Mouse (Mus musculus): ENCODE measurements around the gene Cnnm4. TPM values are rescaled to one million over a fixed set of nuclear protein-coding genes. Genes with fewer than 3 reads are reported as not detected.
"Not testable (repeated sequence)": the region's sequence is repeated elsewhere in the genome, so short reads cannot be mapped to it uniquely, and the experiment has no call there.

Gene Cnnm4
- polyA plus RNA-seq, 1 experiment from 2014 or later = 9.5 TPM

DNA sequence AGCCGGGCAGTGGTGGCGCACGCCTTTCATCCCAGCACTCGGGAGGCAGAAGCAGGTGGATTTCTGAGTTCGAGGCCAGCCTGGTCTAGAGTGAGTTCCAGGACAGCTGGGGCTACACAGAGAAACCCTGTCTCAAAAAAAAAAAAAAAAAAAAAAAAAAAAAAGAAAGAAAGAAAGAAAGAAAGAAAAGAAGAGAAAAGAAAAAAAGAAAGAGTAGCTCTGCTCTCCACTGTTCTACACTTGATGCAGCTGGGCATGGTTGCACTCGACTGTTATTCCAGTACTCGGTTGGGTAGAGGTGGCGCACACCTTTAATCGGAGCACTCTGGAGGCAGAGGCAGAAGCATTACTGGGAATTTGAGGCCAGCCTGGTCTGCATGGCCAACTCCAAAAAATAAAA is 65.4 kb downstream of the Cnnm4 start, which contains the start of gene Ankrd23:
Gene Ankrd23, minus strand, starts transcription at position 101 of the 400 bp plus-strand sequence.
- not testable (repeated sequence) for H3K4me1 ChIP-seq (ENCODE audit: control insufficient read depth, insufficient read depth, low read length); H3K4me2 ChIP-seq (ENCODE audit: low read length); H3K27ac ChIP-seq (replicated peaks; ENCODE audit: low read depth, low read length); H3K27me3 ChIP-seq (ENCODE audit: control insufficient read depth, insufficient read depth, low read length); H3K9ac ChIP-seq (replicated peaks; ENCODE audit: low read length); ATAC-seq (ENCODE audit: low FRiP score, low TSS enrichment); H3K9me3 ChIP-seq (ENCODE audit: control insufficient read depth, low read length); DNase-seq; H3K4me3 ChIP-seq (replicated peaks; ENCODE audit: low read depth, low read length)
- H3K36me3 ChIP-seq (ENCODE audit: control insufficient read depth, insufficient read depth, low read length) = peaks cover 30% of the 10 kb centered on the region
- 96% methylated on average over 9 of the region's 9 CpGs for WGBS

DNA sequence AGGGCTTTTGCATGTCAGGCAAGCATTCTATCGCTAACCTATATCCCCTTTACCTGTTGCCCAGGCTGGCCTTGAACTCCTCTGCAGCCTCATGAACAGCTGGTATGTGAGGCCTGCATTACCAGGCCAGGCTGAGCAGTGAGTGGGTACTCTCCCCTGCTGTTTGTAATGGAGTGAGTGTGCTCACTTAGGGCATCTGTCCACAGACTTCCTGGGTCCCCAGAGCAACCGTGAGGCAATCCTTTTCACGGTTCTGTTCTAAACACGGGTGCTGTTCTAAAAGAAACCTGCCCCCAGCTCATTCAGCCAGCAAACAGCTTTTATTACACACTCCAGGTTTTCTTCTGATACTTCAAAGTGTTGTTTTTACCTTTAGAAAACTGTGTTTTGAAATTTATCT is 67.3 kb downstream of the Cnnm4 start:
- Histone ChIP-seq H3K27me3 (ENCODE audit: control insufficient read depth, insufficient read depth, low read length) (no peaks in the 10 kb centered on the region), H3K27ac (replicated peaks; ENCODE audit: low read depth, low read length) (no peak overlapping the region), H3K4me2 (ENCODE audit: low read length) (no peak overlapping the region), H3K4me1 (ENCODE audit: control insufficient read depth, insufficient read depth, low read length) (no peaks in the 10 kb centered on the region), H3K9ac (replicated peaks; ENCODE audit: low read length) (no peak overlapping the region), H3K36me3 (ENCODE audit: control insufficient read depth, insufficient read depth, low read length) (peaks cover 35% of the 10 kb centered on the region), H3K9me3 (ENCODE audit: control insufficient read depth, low read length) (no peaks in the 10 kb centered on the region), H3K4me3 (replicated peaks; ENCODE audit: low read depth, low read length) (no peak overlapping the region)
- DNase-seq = no peak
- WGBS = 83% methylated on average over 4 of the region's 4 CpGs
- ATAC-seq (ENCODE audit: low FRiP score, low TSS enrichment) = no peak

DNA sequence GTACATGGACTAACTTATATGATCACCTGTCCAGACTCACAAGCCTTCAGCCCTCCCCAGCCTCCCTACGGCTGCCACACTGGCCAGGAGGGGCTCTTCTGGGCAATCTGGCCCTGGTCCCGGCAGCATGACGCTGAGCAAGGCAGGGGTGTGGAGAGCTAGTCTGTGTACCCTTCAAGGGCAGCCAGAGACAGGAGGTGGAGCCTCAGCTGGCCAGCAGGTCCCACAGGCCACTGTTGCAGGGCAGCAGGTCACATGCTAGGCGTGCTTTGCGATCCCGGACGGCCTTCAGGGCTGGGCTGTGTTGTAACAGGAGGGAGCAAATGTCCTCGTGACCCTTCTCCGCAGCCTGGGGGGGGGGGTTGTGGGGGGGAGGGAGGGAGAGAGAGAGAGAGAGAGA is 67.8 kb downstream of the Cnnm4 start, which contains the start of gene Gm42417:
Gene Gm42417, minus strand, starts transcription at position 244 of the 400 bp plus-strand sequence.
- ATAC-seq (ENCODE audit: low FRiP score, low TSS enrichment) (peak; percentile 18; the same call in 1 of the 2 replicates), DNase-seq (no peak)
- Histone ChIP-seq H3K9me3 (ENCODE audit: control insufficient read depth, low read length) (no peaks in the 10 kb centered on the region), H3K27me3 (ENCODE audit: control insufficient read depth, insufficient read depth, low read length) (no peaks in the 10 kb centered on the region), H3K4me1 (ENCODE audit: control insufficient read depth, insufficient read depth, low read length) (no peaks in the 10 kb centered on the region), H3K4me3 (replicated peaks; ENCODE audit: low read depth, low read length) (no peak within 1 kb of the TSS), H3K4me2 (ENCODE audit: low read length) (no peak within 1 kb of the TSS), H3K36me3 (ENCODE audit: control insufficient read depth, insufficient read depth, low read length) (peaks cover 35% of the 10 kb centered on the region), H3K9ac (replicated peaks; ENCODE audit: low read length) (no peak within 1 kb of the TSS), H3K27ac (replicated peaks; ENCODE audit: low read depth, low read length) (no peak within 1 kb of the TSS)
- 65% methylated on average over 9 of the region's 9 CpGs for WGBS

DNA sequence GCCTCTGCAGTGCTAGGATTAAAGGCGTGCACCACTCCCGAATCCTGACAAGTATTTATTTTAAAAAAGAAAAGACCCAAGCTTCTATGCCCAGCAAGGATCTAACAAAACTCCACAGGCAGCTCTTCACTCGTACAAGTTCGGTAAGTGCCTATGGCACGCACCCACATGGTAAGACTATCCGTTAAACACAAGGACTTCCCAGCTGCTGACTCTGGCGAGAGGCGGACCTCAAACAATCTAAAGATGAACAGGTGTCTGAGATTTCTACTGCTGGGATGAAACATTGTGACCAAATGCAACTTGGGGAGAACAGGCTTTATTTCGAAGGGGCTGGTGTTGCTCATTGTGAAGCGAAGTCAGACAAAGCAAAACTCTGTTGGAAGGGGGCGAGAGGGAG is 68.7 kb downstream of the Cnnm4 start:
- WGBS = 90% methylated on average over 11 of the region's 11 CpGs
- peaks cover 35% of the 10 kb centered on the region for H3K36me3 ChIP-seq (ENCODE audit: control insufficient read depth, insufficient read depth, low read length)

DNA sequence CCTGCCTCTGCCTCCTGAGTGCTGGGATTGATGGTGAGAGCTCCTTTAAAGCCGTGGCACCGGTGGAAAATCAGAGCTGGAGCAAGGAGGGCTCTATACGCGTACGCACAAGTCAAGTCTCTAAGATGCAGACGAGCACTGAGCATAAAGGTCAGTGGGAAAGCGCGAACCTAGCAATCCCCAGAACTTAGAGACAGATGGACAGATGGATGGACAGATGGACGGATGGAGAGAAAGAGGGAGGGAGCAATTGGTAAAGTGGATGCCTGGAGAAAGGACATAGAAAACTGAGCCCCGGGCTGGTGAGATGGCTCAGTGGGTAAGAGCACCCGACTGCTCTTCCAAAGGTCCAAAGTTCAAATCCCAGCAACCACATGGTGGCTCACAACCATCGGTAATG is 69.4 kb downstream of the Cnnm4 start:
- Histone ChIP-seq H3K27ac (replicated peaks; ENCODE audit: low read depth, low read length) (no peak overlapping the region), H3K4me1 (ENCODE audit: control insufficient read depth, insufficient read depth, low read length) (no peaks in the 10 kb centered on the region), H3K4me2 (ENCODE audit: low read length) (no peak overlapping the region), H3K4me3 (replicated peaks; ENCODE audit: low read depth, low read length) (no peak overlapping the region), H3K9ac (replicated peaks; ENCODE audit: low read length) (no peak overlapping the region), H3K36me3 (ENCODE audit: control insufficient read depth, insufficient read depth, low read length) (peaks cover 35% of the 10 kb centered on the region), H3K27me3 (ENCODE audit: control insufficient read depth, insufficient read depth, low read length) (no peaks in the 10 kb centered on the region), H3K9me3 (ENCODE audit: control insufficient read depth, low read length) (no peaks in the 10 kb centered on the region)
- WGBS = 94% methylated on average over 12 of the region's 12 CpGs
- ATAC-seq (ENCODE audit: low FRiP score, low TSS enrichment) (no peak), DNase-seq (no peak)

More for the DNA sequence above, 68.7 kb downstream of the Cnnm4 start:
- Histone ChIP-seq H3K27me3 (ENCODE audit: control insufficient read depth, insufficient read depth, low read length) (no peaks in the 10 kb centered on the region), H3K4me1 (ENCODE audit: control insufficient read depth, insufficient read depth, low read length) (no peaks in the 10 kb centered on the region), H3K27ac (replicated peaks; ENCODE audit: low read depth, low read length) (no peak overlapping the region), H3K9me3 (ENCODE audit: control insufficient read depth, low read length) (no peaks in the 10 kb centered on the region), H3K9ac (replicated peaks; ENCODE audit: low read length) (no peak overlapping the region), H3K4me2 (ENCODE audit: low read length) (no peak overlapping the region), H3K4me3 (replicated peaks; ENCODE audit: low read depth, low read length) (no peak overlapping the region)
- DNase-seq (no peak), ATAC-seq (ENCODE audit: low FRiP score, low TSS enrichment) (no peak)

DNA sequence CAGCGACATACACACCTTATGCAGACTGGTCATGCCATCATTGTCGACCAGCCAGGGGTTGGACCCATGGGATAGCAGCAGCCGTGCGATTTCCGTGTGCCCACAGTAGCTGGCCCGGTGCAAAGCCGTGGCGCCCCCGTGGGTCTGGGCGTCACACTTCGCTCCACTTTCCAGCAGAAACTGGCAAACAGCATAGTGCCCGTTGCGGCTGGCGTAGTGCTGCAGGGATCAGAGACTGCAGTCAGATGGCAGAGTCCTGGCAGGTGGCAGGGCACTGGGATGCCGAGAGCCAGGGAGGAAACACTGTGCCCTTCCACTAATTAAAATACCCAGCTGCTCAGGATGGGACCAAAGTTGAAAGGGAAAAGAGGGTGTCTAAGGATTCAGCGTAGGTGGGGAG is 70.4 kb downstream of the Cnnm4 start:
- Histone ChIP-seq H3K4me2 (ENCODE audit: low read length) (no peak overlapping the region), H3K36me3 (ENCODE audit: control insufficient read depth, insufficient read depth, low read length) (peaks cover 35% of the 10 kb centered on the region), H3K9ac (replicated peaks; ENCODE audit: low read length) (no peak overlapping the region), H3K4me1 (ENCODE audit: control insufficient read depth, insufficient read depth, low read length) (peaks cover 7% of the 10 kb centered on the region), H3K27me3 (ENCODE audit: control insufficient read depth, insufficient read depth, low read length) (no peaks in the 10 kb centered on the region), H3K4me3 (replicated peaks; ENCODE audit: low read depth, low read length) (no peak overlapping the region), H3K27ac (replicated peaks; ENCODE audit: low read depth, low read length) (no peak overlapping the region), H3K9me3 (ENCODE audit: control insufficient read depth, low read length) (no peaks in the 10 kb centered on the region)
- DNase-seq (no peak), ATAC-seq (ENCODE audit: low FRiP score, low TSS enrichment) (no peak)
- WGBS = 96% methylated on average over 16 of the region's 16 CpGs

DNA sequence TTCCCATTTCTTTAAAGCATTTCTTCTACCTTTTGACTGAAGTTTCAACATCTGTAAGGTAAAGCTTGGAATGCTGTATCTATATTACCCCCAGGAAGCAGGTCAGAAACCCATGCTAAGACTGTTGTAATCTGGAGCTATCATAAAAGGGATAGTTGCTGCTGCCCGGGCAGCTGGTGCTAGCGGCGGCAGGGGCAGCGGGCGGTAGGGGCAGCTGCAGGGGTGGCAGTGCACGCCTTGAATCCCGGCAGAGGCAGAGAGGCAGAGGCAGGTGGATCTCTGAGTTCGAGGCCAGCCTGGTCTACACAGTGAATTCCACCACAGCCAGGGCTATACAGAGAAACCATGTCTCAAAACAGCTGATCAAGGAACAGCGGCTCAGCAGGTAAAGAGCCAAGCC is 71.5 kb downstream of the Cnnm4 start:
- Histone ChIP-seq H3K27ac (replicated peaks; ENCODE audit: low read depth, low read length) (no peak overlapping the region), H3K4me2 (ENCODE audit: low read length) (no peak overlapping the region), H3K9me3 (ENCODE audit: control insufficient read depth, low read length) (no peaks in the 10 kb centered on the region), H3K36me3 (ENCODE audit: control insufficient read depth, insufficient read depth, low read length) (peaks cover 35% of the 10 kb centered on the region), H3K9ac (replicated peaks; ENCODE audit: low read length) (no peak overlapping the region), H3K4me1 (ENCODE audit: control insufficient read depth, insufficient read depth, low read length) (peaks cover 12% of the 10 kb centered on the region), H3K4me3 (replicated peaks; ENCODE audit: low read depth, low read length) (no peak overlapping the region), H3K27me3 (ENCODE audit: control insufficient read depth, insufficient read depth, low read length) (no peaks in the 10 kb centered on the region)
- ATAC-seq (ENCODE audit: low FRiP score, low TSS enrichment) (no peak), DNase-seq (no peak)
- 91% methylated on average over 9 of the region's 9 CpGs for WGBS

DNA sequence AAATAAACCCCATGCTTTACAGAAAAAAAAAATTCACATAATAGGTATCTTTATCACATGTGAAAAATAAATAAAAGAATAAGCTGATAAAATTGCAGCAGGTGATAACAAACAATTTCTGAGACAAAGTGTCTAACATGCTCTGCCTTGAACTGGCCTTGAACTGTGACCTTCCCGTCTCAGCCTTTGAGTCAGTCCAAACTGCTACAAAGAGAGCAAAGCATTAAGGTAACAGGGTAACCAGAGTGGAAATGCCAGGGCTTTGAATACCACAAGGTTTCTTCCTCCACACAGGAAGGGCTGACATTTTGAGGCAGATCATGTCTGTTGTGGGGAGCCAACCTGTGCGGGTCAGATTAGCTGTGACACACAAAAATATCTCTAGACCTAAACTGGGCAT is 74.0 kb downstream of the Cnnm4 start:
- no peaks in the 10 kb centered on the region for H3K27me3 ChIP-seq (ENCODE audit: control insufficient read depth, insufficient read depth, low read length)
- 85% methylated on average over 2 of the region's 2 CpGs for WGBS
- peaks cover 37% of the 10 kb centered on the region for H3K36me3 ChIP-seq (ENCODE audit: control insufficient read depth, insufficient read depth, low read length)
- H3K9ac ChIP-seq (replicated peaks; ENCODE audit: low read length) = no peak overlapping the region; the same call in 1 of the 2 replicates
- no peaks in the 10 kb centered on the region for H3K9me3 ChIP-seq (ENCODE audit: control insufficient read depth, low read length)
- DNase-seq = no peak
- no peak for ATAC-seq (ENCODE audit: low FRiP score, low TSS enrichment)
- H3K4me1 ChIP-seq (ENCODE audit: control insufficient read depth, insufficient read depth, low read length) = peaks cover 17% of the 10 kb centered on the region
- no peak overlapping the region for H3K27ac ChIP-seq (replicated peaks; ENCODE audit: low read depth, low read length)
- H3K4me3 ChIP-seq (replicated peaks; ENCODE audit: low read depth, low read length) = no peak overlapping the region
- no peak overlapping the region for H3K4me2 ChIP-seq (ENCODE audit: low read length)

DNA sequence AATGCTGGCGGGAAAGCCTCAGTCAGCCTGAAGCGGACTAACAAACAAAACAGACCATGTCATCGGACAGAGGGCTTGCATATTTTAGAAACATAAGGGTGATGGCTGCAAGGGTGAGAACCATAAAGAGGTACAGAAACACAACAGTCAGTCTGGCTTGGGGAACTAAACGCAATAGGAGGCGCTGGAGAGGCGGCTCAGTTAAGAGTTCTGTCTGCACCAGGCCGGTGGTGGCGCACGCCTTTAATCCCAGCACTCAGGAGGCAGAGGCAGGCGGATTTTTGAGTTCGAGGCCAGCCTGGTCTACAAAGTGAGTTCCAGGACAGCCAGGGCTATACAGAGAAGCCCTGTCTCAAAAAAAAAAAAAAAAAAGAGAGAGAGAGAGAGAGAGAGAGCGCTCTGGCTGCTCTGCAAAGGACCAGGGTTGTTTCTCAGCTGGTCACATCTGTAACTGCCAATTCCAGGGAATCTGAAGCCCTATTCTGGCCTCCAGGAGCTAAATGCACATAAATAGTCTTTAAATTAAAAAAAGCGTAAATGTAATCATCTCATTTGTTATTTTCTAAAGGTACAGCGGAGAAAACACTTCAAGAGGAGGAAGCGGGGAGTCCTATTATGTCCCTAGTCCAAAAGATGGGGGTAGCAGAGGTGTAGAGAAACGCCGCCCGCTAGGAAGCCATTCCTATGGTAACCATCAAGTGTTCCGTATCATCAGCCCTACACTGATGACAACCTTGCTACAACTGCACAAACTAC is 74.6 kb downstream of the Cnnm4 start:
- ATAC-seq (ENCODE audit: low FRiP score, low TSS enrichment) = no peak
- 0 out of 2 replicates have a peak overlapping the region, but pooled peaks have one; percentile 81 for H3K27ac ChIP-seq (replicated peaks; ENCODE audit: low read depth, low read length)
- H3K27me3 ChIP-seq (ENCODE audit: control insufficient read depth, insufficient read depth, low read length) = no peaks in the 10 kb centered on the region
- H3K9ac ChIP-seq (replicated peaks; ENCODE audit: low read length) = peak overlapping the region; percentile 77; the same call in 1 of the 2 replicates
- 71% methylated on average over 18 of the region's 19 CpGs for WGBS
- H3K36me3 ChIP-seq (ENCODE audit: control insufficient read depth, insufficient read depth, low read length) = peaks cover 39% of the 10 kb centered on the region
- DNase-seq = peak; percentile 26
- H3K4me3 ChIP-seq (replicated peaks; ENCODE audit: low read depth, low read length) = peak overlapping the region; percentile 57
- peaks cover 17% of the 10 kb centered on the region for H3K4me1 ChIP-seq (ENCODE audit: control insufficient read depth, insufficient read depth, low read length)
- H3K4me2 ChIP-seq (ENCODE audit: low read length) = peak overlapping the region; percentile 72
- no peaks in the 10 kb centered on the region for H3K9me3 ChIP-seq (ENCODE audit: control insufficient read depth, low read length)
